Mouse (Mus musculus) midbrain, embryonic 11.5 days (tissue): Measurements from ENCODE around the gene Ror1. TPM values are rescaled to one million over a fixed set of nuclear protein-coding genes. Genes with fewer than 3 reads are reported as not detected.
A peak's percentile ranks its signal among the peaks of the same experiment; 100 is the strongest.

Experiments
- ATAC-seq: fragments of 200-750 bp; cut with Nextera tagmentation; 2 replicates; pipeline ENCODE4 v1.8.0; 2017; ENCODE audit warnings: moderate TSS enrichment, moderate library complexity; ENCODE audit not compliant: low FRiP score
- DNase-seq: peaks from one replicate; pipeline ENCODE4 v3.0.0; 2015; ENCODE audit warnings: low spot score; ENCODE audit errors: missing footprints
- H3K27ac ChIP-seq: fragments of 300-500 bp; sonication (generic); 2 replicates; pipeline ENCODE4 v1.5.1; 2014; ENCODE audit warnings: low read depth, low read length
- H3K27me3 ChIP-seq: fragments of 300-500 bp; sonication (generic); 2 replicates; pipeline ENCODE4 v1.6.1; 2014; ENCODE audit warnings: mild to moderate bottlenecking, low read length, moderate library complexity, mixed read lengths; ENCODE audit not compliant: control insufficient read depth, insufficient read depth
- H3K36me3 ChIP-seq: fragments of 300-500 bp; sonication (generic); 2 replicates; pipeline ENCODE4 v1.6.1; 2014; ENCODE audit warnings: mild to moderate bottlenecking, low read length, moderate library complexity, mixed read lengths; ENCODE audit not compliant: control insufficient read depth, insufficient read depth
- H3K4me1 ChIP-seq: fragments of 300-500 bp; sonication (generic); 2 replicates; pipeline ENCODE4 v1.6.1; 2014; ENCODE audit warnings: low read length; ENCODE audit not compliant: control insufficient read depth, insufficient read depth
- H3K4me2 ChIP-seq: fragments of 300-500 bp; sonication (generic); 2 replicates; pipeline ENCODE4 v1.6.1; 2014; ENCODE audit warnings: mild to moderate bottlenecking, moderate library complexity
- H3K4me3 ChIP-seq: fragments of 300-500 bp; sonication (generic); 2 replicates; pipeline ENCODE4 v1.5.1; 2014; ENCODE audit warnings: low read depth, low read length
- H3K9ac ChIP-seq: fragments of 300-500 bp; sonication (generic); 2 replicates; pipeline ENCODE4 v1.6.1; 2014; ENCODE audit warnings: low read length
- H3K9me3 ChIP-seq: fragments of 300-500 bp; sonication (generic); 2 replicates; pipeline ENCODE4 v1.6.1; 2016; ENCODE audit warnings: low read length; ENCODE audit not compliant: control insufficient read depth
- WGBS: fragments of 180-500 bp; shearing (Covaris S2); extraction: QIAGEN DNeasy Blood & Tissue Kit; methylation state at CpG from one replicate; pipeline ENCODE4 v1.1.7; 2014; 5-methylcytosine and 5-hydroxymethylcytosine counted together
- polyA plus RNA-seq: library from polyadenylated mRNA; unstranded; fragments of >200 nt; fragmentation: Nextera tagmentation; extraction: Ambion mirVana; gene quantifications from 2 replicates; pipeline ENCODE4 v1.2.1, GENCODE M21; 2014

The Ror1 gene
- polyA plus RNA-seq, 1 experiment from 2014 or later = 4.8 TPM

DNA sequence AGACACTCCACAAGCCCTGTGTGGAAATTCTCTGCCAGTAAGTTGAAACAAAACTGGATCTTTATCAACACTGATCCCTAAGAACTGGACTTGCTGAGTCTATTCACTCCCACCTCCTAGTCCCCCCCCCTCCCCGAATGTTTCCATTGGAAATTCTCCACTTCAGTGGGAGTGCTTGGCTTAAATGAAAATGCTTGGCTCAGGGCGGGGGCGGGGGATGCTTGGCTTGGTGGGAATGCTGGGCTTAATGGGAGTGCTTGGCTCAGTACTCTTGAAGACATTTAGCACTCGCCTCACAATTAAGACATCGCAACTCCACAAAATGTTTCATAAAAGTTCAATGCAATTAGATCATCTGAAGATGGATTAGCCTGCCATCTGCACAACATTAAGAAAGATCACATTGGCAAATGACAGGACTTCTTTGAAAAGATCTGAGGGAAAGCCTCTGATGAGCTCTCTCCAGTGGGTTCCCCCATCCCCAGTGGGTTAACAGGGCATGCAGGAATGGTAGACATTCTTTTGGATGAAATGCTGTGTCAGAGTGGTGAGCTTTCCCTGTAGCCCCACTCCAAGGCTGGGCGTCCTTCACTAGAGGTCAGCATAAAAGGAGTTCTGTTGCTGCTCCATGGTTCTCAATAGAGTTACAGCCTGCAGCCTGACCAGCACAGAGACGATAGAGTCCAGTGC lies 254.7 kb downstream of the Ror1 start:
- Histone ChIP-seq H3K27ac (no peak overlapping the region), H3K4me2 (no peak overlapping the region), H3K9ac (no peak overlapping the region), H3K4me3 (no peak overlapping the region), H3K9me3 (no peaks in the 10 kb centered on the region), H3K4me1 (no peaks in the 10 kb centered on the region), H3K36me3 (no peaks in the 10 kb centered on the region), H3K27me3 (no peaks in the 10 kb centered on the region)
- 93% methylated on average over 7 of the region's 7 CpGs for WGBS
- ATAC-seq = no peak
- no peak for DNase-seq

DNA sequence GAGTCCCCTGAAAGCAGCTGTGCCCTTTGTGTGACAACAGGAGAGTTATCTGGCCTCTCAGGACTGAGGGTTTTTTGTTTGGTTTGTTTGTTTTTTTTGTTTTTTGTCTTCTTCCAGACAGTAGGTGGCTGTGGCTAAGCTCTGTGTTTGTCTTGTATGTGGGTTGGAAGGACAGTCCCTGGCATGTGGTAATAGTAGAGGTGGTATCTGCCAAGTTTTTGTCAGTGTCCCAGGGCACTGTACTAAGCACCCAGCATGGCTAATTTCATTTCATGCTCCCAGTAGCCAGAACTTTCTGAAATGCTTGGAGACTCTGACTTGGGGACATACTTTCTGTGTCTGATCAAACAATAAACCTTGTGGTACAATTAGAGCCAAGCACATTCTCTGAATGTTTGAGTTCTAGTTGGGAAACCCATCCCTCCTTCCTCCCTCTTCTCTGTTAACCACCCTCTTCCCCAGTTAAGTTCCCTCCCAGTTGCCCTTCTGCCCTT lies 256.3 kb downstream of the Ror1 start:
- Histone ChIP-seq H3K27me3 (no peaks in the 10 kb centered on the region), H3K4me1 (no peaks in the 10 kb centered on the region), H3K27ac (no peak overlapping the region), H3K36me3 (no peaks in the 10 kb centered on the region), H3K4me2 (no peak overlapping the region), H3K9ac (no peak overlapping the region), H3K4me3 (no peak overlapping the region), H3K9me3 (no peaks in the 10 kb centered on the region)
- DNase-seq = no peak
- ATAC-seq = no peak

DNA sequence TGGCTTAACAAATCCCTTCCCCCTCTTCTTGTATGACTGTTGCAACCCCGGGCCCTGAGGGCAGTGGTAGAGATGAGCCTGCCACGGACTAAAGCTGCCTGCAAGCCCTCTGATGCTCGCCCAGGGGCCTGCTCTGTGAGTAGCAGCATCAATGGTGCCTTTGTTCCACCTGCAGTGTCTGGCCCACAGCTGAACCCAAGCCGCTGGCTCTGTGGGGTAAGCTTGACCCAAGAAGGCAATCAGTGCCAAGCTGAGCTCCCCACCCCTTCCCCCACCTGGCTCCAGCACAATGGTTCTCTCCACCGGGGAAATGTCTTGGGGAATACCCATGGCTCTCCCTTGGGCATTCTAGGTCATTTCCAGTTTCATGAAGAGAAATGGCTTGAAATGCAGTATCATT lies 260.0 kb downstream of the Ror1 start:
- WGBS = 60% methylated on average over 5 of the region's 5 CpGs
- H3K27ac ChIP-seq = no peak overlapping the region
- no peaks in the 10 kb centered on the region for H3K4me1 ChIP-seq
- no peaks in the 10 kb centered on the region for H3K9me3 ChIP-seq
- peak; percentile 54 for DNase-seq
- H3K27me3 ChIP-seq = no peaks in the 10 kb centered on the region
- no peak overlapping the region for H3K4me3 ChIP-seq
- H3K4me2 ChIP-seq = no peak overlapping the region
- H3K36me3 ChIP-seq = no peaks in the 10 kb centered on the region
- no peak for ATAC-seq
- no peak overlapping the region for H3K9ac ChIP-seq

DNA sequence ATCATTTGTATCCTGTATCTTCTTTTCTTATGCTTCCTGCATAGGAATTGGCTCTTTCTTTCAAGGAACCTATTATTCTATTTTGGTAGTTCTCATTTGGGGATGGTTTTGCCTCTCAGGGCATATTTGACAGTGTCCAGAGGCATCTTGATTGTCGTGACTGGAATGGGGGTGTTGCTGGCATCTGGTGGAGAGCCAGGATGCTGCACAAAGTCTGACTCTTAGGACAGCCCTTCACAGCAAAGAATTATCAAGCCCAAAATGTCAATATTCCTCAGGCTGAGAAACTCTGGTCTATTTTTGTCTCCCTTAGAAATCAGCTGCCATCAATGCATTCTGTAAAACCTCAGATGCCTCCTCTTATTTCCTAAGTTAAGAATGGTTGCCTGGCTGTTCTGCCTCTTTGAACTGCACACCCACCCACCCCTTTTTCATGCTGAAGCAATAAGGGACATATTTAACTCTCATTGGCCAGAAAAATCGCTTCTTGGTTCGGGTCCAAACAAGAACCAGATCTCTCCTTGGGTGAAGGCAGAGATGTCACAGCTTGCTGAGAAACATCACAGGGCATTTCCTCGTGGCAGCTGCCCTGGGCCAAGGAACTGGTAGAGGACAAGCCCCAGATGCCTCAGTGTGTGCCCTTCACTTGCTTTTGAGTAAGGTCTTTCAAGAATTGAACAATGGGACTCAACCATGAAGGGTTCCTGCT lies 262.4 kb downstream of the Ror1 start:
- Histone ChIP-seq H3K9me3 (no peaks in the 10 kb centered on the region), H3K9ac (no peak overlapping the region), H3K4me3 (no peak overlapping the region), H3K4me1 (no peaks in the 10 kb centered on the region), H3K36me3 (no peaks in the 10 kb centered on the region), H3K27me3 (no peaks in the 10 kb centered on the region), H3K27ac (no peak overlapping the region), H3K4me2 (no peak overlapping the region)
- DNase-seq (peak; percentile 35), ATAC-seq (no peak)
- 84% methylated on average over 4 of the region's 4 CpGs for WGBS

DNA sequence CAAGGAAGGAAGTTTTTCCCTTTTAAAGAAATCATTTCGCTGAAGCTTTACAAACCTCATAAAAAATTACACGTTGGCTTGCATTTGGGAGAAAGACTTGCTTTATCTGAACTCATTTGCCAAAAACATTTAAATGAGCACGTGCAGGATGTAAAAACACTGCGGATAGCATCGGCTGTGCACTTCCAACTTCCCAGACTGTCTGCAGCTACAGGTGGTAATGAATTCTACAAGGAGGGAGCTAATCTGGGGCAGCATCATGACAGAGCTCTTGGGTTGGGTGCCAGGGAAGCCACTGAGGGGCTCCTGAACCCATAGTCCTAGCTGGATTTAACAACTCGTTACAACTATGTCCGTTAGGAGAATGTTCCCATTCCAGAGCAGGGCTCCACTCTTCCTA lies 268.1 kb downstream of the Ror1 start:
- no peak for ATAC-seq
- Histone ChIP-seq H3K36me3 (no peaks in the 10 kb centered on the region), H3K27me3 (no peaks in the 10 kb centered on the region), H3K9me3 (no peaks in the 10 kb centered on the region), H3K9ac (no peak overlapping the region), H3K4me1 (no peaks in the 10 kb centered on the region), H3K4me2 (no peak overlapping the region), H3K27ac (no peak overlapping the region), H3K4me3 (no peak overlapping the region)
- 93% methylated on average over 7 of the region's 7 CpGs for WGBS
- peak; percentile 35 for DNase-seq

DNA sequence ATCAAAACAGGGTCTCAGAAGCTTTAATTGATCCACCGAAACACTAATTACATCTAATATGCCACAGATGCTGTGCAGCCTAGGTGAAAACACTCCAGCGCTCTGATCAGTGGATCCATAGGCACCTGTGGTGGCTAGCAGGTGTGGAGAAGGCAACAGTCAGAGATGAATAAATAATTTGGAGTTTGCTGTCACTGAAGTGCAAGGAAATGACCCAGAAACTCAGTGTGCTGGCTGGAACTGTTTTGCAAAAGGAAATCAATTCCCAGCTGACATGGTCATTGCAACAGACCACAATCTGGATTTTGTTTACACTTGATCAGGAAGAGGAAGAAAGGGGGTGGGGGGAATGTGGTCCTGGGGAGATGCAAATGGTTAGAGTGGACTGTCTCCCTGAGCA lies 273.1 kb downstream of the Ror1 start:
- H3K4me3 ChIP-seq = no peak overlapping the region
- H3K4me1 ChIP-seq = no peaks in the 10 kb centered on the region
- H3K36me3 ChIP-seq = no peaks in the 10 kb centered on the region
- H3K9me3 ChIP-seq = no peaks in the 10 kb centered on the region
- H3K4me2 ChIP-seq = no peak overlapping the region
- H3K27ac ChIP-seq = no peak overlapping the region
- H3K27me3 ChIP-seq = no peaks in the 10 kb centered on the region
- no peak overlapping the region for H3K9ac ChIP-seq
- DNase-seq (no peak), ATAC-seq (no peak)
- WGBS = 94% methylated on average over 2 of the region's 2 CpGs

DNA sequence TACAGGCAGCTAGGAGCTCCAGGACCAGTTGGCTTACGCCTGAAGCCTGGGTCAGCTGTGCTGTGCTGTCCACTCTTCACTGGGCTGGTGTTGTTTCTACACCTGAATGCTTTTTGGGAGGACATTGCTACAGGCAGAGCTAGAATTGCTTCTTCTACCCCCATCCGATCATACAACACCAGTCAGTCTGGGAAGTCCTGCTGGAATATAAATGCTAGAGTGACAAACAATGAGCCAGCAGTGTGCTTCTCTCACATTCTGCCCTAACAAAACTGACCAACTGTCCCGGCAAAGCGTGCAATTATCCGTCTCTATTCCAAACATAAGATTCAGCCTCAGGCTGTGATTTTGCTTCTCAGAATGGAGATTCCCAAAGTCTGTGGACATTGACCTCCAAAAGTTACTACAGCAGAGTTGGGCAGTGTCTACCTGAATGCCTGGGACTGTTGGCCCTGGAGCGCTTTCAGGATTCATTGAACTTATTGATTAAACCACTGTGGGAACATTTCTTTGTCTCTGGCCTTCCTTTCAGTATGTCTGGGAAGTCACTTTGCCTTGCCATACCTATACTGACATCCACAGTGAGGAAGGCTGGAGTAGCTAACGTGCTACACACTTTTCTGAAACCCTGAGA lies 274.1 kb downstream of the Ror1 start:
- no peak for ATAC-seq
- no peaks in the 10 kb centered on the region for H3K4me1 ChIP-seq

DNA sequence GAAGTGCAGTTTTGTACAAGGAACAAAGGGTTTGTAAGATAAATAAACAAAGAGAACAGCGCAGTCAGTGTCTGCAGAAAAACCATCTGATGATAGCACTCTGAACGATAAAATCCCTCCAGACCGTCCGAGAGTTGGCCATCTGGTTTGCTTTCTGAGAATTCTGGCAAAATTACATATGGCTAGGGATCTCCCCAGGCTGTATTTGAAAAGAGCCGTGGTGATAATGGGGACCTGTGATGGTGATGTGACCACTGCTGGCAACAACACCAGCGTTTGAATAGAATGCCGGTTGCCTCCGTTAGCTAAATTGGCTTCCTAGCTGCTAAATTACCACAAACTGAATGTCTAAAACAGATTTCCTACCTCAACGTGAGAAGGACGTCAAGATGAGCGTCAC lies 277.2 kb downstream of the Ror1 start:
- ATAC-seq (no peak), DNase-seq (peak; percentile 78)
- Histone ChIP-seq H3K27ac (no peak overlapping the region), H3K9me3 (no peaks in the 10 kb centered on the region), H3K27me3 (no peaks in the 10 kb centered on the region), H3K4me3 (no peak overlapping the region), H3K4me2 (no peak overlapping the region), H3K9ac (no peak overlapping the region), H3K36me3 (no peaks in the 10 kb centered on the region), H3K4me1 (no peaks in the 10 kb centered on the region)
- 69% methylated on average over 11 of the region's 11 CpGs for WGBS

More for the DNA sequence above, 274.1 kb downstream of the Ror1 start:
- H3K36me3 ChIP-seq = no peaks in the 10 kb centered on the region
- H3K9ac ChIP-seq = no peak overlapping the region
- H3K27ac ChIP-seq = no peak overlapping the region
- DNase-seq = peak; percentile 59
- WGBS = 85% methylated on average over 7 of the region's 7 CpGs
- no peak overlapping the region for H3K4me2 ChIP-seq
- H3K9me3 ChIP-seq = no peaks in the 10 kb centered on the region
- no peak overlapping the region for H3K4me3 ChIP-seq
- H3K27me3 ChIP-seq = no peaks in the 10 kb centered on the region

DNA sequence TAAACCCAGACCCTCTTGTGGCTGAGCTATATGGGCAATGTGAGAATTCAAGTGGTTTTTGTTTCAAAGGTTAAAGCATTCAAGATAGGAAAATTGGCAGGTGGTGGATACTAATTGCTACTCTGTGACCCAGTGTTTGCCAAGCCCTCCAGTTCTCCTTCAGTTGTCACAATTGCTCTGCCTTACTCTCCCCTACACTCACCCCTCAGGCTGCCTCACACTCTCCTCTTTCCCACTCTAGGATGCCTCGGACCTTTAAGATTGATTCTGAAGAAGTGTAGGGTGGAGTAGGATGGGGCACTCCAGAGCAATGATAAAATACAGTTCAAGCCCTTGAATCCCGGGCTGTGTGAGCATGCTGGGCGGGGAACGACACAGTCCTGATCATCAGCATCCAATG lies 278.2 kb downstream of the Ror1 start:
- Histone ChIP-seq H3K4me1 (no peaks in the 10 kb centered on the region), H3K27ac (no peak overlapping the region), H3K36me3 (no peaks in the 10 kb centered on the region), H3K9me3 (no peaks in the 10 kb centered on the region), H3K27me3 (no peaks in the 10 kb centered on the region), H3K4me3 (no peak overlapping the region), H3K4me2 (no peak overlapping the region), H3K9ac (no peak overlapping the region)
- 78% methylated on average over 4 of the region's 4 CpGs for WGBS
- ATAC-seq (no peak), DNase-seq (peak; percentile 37)
